Mouse (Mus musculus): ENCODE data around the gene Olfr576. TPM values are rescaled to one million over a fixed set of nuclear protein-coding genes. Genes with fewer than 3 reads are reported as not detected.

Olfr576 gene
- total RNA-seq (2014; fragmentation: Nextera tagmentation), result not detected in 2 replicates
- not detected in 2 replicates for total RNA-seq (2017)

DNA sequence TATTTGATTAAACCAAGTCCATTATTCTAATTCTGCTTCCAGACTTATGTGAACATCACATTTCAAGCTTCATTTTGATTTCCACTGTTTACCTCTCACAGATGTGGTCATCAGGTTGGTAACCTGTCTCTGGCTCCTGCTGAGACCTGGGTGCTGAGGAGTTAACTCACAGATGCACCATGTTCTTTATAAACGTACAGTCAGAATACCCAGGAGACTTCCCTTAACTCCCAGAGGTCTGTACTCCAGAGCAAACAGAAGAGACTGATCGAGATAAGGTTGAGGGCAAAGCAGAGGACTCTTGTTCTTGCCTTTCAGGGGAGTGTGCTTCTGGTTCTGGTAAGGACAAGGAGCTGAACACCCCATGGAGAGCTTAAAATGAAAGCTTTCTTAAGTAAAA is at the start of gene Olfr576:
Gene Olfr576 (plus strand): TSS at position 301 of the 400 bp plus-strand sequence.
- no peak for ATAC-seq (replicated peaks; ENCODE audit: low FRiP score, low TSS enrichment, poor library complexity, severe bottlenecking)

DNA sequence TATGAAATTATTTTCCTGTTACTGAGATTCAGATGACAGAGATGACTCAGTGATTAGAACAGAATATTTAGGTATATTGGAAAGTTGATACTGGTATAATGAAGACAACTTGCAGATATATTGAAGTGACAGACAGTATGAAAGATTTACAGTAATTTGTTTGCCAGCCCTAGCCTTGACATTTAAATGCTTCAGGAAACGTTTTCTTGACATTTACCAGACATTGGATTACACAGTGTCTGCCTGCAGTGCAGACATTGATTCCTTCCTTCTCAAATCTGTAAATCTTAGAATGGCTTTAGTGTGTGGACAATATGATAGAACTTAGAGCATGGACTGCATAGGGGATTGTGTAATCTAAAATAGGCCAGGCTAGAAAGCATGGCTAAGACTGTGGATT is 47.2 kb upstream of the Olfr576 start:
- ATAC-seq (replicated peaks; ENCODE audit: low FRiP score, low TSS enrichment, poor library complexity, severe bottlenecking), result no peak

DNA sequence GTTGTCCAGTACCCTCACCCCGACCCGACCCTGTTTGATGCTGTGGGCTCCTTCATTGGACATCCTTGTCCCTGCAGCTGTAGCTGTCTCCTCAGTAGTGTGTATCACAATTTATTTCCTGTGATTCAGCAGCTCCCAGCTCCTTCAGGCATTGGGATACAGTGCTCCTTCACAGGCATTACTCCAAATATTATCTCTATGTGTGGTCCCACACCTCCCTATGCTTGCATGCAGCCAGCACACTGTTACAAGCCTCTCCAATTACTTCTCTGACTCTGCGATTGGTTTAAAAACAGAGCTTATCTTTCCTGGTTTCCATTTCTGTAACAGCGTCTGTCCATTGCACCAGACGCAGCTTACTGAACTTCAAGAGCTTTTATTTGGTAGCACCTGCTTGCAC is 46.1 kb upstream of the Olfr576 start:
- no peak for ATAC-seq (replicated peaks; ENCODE audit: low FRiP score, low TSS enrichment, poor library complexity, severe bottlenecking)

DNA sequence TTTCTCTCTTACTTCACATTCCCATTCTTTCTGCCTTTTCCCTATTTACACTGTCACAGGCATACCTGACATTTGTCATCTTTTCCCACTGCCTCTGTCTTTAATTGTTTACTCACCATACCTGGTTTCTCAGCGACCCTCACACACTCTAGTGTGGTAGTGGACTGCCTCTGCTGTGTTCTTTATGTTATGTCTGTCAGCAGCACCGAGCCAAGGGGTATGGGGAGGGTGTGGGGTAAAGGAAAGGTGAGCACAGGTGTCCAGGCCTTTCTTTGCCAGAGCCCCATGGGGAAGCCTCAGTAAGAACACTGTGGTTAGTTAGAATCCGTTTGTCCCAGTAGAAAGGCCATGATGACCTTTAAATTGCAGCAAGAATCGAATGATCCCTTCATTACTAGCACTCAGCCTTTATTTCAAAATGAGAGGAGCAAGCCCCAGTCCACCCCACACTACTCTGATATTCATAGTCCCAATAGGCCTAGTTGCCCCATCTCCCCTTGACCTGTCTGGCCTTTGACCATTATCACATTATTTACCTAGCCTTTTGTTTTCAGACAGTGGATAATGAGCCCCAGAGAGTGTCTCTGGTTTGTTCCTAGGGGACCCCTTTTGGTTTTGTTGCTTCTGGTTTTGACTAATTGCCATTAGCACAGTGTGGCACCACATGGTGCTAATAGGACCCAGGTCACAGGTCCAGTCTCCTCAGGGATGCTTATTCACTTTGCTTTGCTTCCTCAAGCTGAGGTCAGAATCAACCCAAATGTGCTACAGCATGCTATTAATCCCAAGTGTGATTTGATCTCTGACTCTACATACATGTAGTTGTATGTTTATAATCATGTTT is 45.2 kb upstream of the Olfr576 start, which contains the start of gene Olfr571:
Gene Olfr571 (minus strand): TSS at position 505 of the 844 bp plus-strand sequence.
- no peak for ATAC-seq (replicated peaks; ENCODE audit: low FRiP score, low TSS enrichment, poor library complexity, severe bottlenecking)

DNA sequence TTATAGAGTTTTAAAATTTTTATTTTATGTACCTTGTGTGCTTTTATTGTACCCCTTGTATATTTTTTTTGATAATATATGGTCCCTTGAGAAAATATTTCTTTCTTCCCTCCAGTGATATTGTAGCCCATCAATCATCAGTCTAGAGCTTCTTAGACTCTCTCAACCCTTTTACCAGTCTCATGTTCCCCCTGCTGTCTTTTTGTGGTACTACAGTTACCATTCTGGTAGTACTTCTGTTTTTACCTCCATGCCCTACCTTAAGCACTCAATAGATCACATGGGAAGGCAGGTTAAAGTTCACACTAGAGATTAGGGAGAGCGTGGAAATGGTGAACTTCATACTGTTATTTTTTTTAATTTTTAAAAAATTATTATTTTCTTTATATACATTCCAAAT is 42.8 kb upstream of the Olfr576 start:
- ATAC-seq (replicated peaks; ENCODE audit: low FRiP score, low TSS enrichment, poor library complexity, severe bottlenecking), result peak; percentile 91

DNA sequence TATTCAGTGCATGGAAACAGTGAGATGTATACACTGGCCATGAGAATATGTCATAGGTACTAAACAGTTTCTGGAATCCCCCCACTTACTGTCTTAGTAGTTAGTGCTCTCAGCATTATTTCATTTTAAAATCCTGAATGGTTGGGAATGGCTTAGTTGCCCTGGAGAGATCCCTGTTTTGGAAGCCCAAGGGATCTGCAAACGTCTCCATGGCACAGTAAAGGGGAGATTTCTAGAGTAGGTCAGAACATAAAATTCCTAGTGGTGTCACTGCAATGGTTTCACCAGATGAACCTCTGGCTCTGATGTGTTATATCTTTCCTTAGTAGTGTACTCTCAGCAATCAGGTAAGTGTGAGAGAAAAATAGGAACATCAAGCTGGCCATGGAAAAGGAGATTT is 38.4 kb upstream of the Olfr576 start, which contains the start of gene Olfr572:
Gene Olfr572 (plus strand): TSS at position 301 of the 400 bp plus-strand sequence.
- ATAC-seq (replicated peaks; ENCODE audit: low FRiP score, low TSS enrichment, poor library complexity, severe bottlenecking), result no peak

DNA sequence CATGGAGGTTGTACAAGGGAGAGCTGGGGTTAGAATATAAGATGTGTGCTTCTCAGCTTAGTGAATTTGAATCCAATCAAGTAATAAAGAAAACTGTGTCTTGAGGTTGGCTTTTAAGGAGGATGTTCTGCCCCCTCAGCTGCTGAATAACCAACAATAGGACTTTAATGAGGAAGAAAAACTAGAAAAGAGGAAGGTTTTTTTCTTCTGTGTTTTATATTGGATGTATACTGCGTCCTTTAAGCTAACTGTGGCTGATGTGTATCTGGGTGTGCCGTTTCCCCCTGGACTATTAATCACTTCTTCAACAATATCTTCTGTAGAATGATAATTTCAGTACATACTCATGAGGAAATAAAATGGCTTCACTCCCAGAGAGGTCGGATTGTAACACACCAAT is 35.4 kb upstream of the Olfr576 start:
- ATAC-seq (replicated peaks; ENCODE audit: low FRiP score, low TSS enrichment, poor library complexity, severe bottlenecking), result no peak

DNA sequence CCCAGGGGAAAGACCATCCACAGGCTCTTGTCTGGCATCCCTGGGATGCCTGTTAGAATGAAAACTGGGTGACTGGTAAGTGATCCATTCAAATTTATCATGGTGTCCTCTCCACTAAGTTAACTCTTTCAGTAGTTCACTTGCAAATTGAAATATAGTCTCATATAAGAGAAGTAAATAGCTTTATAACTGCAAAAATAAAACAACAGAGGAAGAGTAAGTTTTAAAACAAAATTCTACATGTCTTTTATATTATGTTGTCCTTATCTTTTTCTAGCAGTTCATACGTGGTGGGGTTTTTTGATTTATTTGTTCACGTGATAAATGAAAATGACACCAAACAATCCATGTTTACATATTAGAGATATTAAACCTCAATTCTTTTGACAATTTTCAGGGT is 20.0 kb upstream of the Olfr576 start, which contains the start of gene Olfr573-ps1:
Gene Olfr573-ps1 (minus strand): TSS at position 101 of the 400 bp plus-strand sequence.
- no peak for ATAC-seq (replicated peaks; ENCODE audit: low FRiP score, low TSS enrichment, poor library complexity, severe bottlenecking)

DNA sequence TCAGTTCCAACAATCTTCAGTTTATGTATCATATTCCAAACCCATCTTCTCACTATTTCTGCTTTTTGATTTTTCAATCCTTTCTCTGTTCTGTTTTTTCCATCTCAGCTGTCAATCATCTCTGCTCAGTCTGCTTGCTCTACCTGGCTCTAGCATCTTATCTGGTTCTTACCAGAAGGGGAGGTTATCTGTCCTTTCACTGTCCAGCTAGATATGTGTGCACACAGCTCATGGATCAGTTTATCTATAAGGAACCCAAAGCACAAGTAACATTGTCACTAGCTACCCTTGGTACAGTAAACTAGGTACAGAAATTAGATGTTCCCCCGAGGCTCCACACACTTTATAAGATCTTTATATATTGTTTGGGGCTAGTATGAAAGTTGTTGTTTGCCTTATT is 19.0 kb upstream of the Olfr576 start:
- ATAC-seq (replicated peaks; ENCODE audit: low FRiP score, low TSS enrichment, poor library complexity, severe bottlenecking), result no peak

DNA sequence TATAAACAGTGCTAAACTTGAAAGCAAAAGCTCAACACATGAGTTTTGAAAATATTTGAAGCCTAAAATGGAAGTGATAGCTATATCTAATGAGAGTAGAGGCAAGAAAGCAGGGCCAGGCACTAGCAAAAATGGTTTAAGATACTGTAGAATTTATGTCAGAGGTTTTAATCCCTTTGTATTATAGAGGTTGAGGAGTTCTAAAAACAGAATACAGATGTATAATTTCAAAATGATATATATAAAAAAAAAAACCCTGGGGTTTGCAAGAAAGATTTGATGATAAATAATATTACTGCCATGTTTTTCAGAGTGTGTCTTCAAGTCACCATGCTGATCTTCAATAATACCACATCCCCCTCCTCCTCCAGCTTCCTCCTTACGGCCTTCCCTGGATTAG is 14.3 kb upstream of the Olfr576 start, which contains the start of gene Olfr574:
Gene Olfr574 (plus strand): TSS at position 301 of the 400 bp plus-strand sequence.
- ATAC-seq (replicated peaks; ENCODE audit: low FRiP score, low TSS enrichment, poor library complexity, severe bottlenecking), result no peak

DNA sequence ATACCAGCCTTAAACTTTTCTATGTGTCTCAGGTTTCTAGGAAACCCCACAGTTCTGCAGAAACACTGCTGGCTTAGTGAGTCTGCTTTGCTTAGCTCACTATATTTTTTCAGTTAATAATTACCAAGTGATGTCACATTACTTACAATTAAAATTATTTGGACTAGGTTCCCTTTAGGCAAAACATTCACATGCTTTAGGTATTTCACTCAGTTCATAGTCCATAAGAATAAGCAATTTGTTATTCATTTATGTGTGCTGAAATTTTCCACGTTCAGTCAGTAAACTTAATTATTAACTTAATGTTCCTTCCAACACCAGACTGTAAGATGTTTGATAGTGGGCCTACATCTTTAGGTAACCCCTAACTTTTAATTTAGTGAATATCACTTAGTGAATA is 11.7 kb upstream of the Olfr576 start:
- no peak for ATAC-seq (replicated peaks; ENCODE audit: low FRiP score, low TSS enrichment, poor library complexity, severe bottlenecking)

DNA sequence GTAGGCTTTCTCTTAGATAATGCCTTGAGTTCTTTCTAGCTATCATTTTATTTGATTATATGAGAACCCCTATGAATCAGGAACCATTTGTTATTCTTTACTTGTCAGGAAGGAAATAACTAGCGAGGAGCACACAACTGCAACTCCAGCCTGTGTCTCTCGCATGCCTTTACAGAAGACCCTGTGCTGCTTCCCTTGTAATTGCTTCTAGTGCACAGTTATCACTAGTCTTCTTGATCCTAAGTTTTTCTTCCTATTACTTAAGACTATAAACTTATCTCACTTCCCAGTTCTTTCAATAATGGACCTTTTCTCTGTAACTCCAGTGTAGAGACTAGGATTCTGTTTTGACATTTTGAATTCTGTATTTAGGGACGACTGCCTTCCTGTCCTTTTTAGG is 4.3 kb upstream of the Olfr576 start:
- no peak for ATAC-seq (replicated peaks; ENCODE audit: low FRiP score, low TSS enrichment, poor library complexity, severe bottlenecking)

DNA sequence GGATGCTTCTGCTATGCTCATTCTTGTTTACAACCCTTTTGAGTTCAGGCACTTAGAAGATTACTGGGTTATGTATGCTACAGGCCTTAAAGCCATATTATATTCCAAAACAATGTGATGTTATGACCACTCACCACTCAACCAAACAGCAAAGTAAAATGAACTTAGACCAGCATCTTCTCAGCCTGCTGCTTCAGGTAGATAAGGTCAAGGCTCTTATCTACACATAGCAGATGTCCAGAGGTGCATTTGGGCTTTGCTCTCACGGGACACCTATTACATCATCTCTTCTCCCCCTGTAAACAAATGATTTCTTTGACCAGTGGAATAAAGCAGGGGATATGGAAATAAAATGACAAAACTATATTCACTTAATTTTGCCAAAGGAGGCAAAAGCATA is 3.9 kb upstream of the Olfr576 start, which contains the start of gene Olfr575:
Gene Olfr575 (minus strand): TSS at position 183 of the 400 bp plus-strand sequence.
- no peak for ATAC-seq (replicated peaks; ENCODE audit: low FRiP score, low TSS enrichment, poor library complexity, severe bottlenecking)

DNA sequence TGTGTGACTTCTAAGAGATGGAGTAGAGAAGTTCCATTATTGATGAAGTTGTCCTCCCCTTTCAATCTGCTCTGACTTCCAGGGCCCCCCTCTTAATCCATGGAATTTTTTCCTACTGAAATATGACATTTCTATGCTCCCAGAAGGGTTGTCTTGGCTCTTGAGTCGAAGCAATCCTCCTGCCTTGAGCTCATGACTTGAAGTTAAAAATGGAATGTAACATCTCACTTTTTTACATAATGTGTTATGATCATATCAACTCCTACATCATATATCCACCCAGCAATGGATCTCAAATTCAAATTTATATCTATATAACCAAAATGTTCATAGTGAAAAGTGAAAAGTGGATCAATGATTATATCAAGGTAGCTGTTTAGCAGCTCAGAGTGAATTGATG is 11.9 kb downstream of the Olfr576 start:
- ATAC-seq (replicated peaks; ENCODE audit: low FRiP score, low TSS enrichment, poor library complexity, severe bottlenecking), result no peak

DNA sequence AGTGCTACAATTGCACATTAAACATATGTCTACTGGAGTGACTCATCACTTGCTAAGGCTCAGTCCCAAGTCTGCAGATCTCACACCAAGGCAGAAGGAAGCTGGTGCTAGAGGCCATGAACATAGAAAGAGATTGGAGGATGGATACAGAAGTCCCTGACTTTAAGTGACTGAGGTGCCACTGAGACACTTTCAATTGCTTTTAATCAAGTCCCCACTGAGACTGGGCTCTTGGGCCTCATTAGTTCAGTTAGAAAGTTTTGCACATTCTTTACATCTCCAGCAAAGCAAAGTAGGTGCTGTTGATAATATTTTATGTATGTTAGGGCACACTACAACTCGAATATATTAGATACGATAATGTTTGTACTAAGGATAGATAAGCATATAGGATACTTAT is 13.4 kb downstream of the Olfr576 start, which contains the start of gene Olfr577:
Gene Olfr577 (minus strand): TSS at position 101 of the 400 bp plus-strand sequence.
- no peak for ATAC-seq (replicated peaks; ENCODE audit: low FRiP score, low TSS enrichment, poor library complexity, severe bottlenecking)

DNA sequence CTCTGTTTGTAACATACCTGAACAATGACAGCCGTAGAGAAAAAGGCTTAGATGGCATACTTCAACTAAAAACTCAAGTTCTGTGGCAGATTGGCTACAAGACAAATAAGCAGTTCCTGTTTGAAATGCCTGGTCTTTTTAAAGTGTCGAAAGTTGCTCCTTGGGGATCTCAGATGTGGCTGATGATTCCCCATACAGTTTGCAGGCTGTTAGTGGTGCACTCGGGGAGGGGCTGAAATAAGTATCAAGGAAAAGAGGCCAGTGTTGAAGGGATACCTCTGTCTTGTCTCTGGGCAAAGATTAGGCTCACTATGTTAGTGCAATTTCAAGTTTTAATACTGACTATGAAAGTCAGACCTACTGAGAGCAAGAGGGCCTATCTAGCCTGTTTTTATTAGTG is 26.8 kb downstream of the Olfr576 start, which contains the start of gene Olfr578:
Gene Olfr578 (minus strand): TSS at position 101 of the 400 bp plus-strand sequence.
- ATAC-seq (replicated peaks; ENCODE audit: low FRiP score, low TSS enrichment, poor library complexity, severe bottlenecking), result no peak

Other genes starting within 250 kb of the Olfr576 start
- gene Olfr33, start 243.6 kb upstream of the Olfr576 start, total RNA-seq (2014; fragmentation: Nextera tagmentation), result not detected in 2 replicates
- not detected in 2 replicates for gene Olfr33, start 243.6 kb upstream of the Olfr576 start, total RNA-seq (2017)
- not detected in 2 replicates for gene Olfr559, start 235.2 kb upstream of the Olfr576 start, total RNA-seq (2014; fragmentation: Nextera tagmentation)
- not detected in 2 replicates for gene Olfr559, start 235.2 kb upstream of the Olfr576 start, total RNA-seq (2017)
- not detected in 2 replicates for gene Olfr560, start 203.3 kb upstream of the Olfr576 start, total RNA-seq (2014; fragmentation: Nextera tagmentation)
- gene Olfr560, start 203.3 kb upstream of the Olfr576 start, total RNA-seq (2017), result not detected in 2 replicates
- not detected in 2 replicates for gene Olfr78, start 203.2 kb upstream of the Olfr576 start, total RNA-seq (2014; fragmentation: Nextera tagmentation)
- not detected in 2 replicates for gene Olfr78, start 203.2 kb upstream of the Olfr576 start, total RNA-seq (2017)
- not detected in 2 replicates for gene Olfr561, start 191.4 kb upstream of the Olfr576 start, total RNA-seq (2014; fragmentation: Nextera tagmentation)
- not detected in 2 replicates for gene Olfr561, start 191.4 kb upstream of the Olfr576 start, total RNA-seq (2017)
- gene Olfr564, start 159.2 kb upstream of the Olfr576 start, total RNA-seq (2014; fragmentation: Nextera tagmentation), result not detected in 2 replicates
- gene Olfr564, start 159.2 kb upstream of the Olfr576 start, total RNA-seq (2017), result not detected in 2 replicates
- gene Olfr566, start 103.9 kb upstream of the Olfr576 start, total RNA-seq (2014; fragmentation: Nextera tagmentation), result not detected in 2 replicates
- not detected in 2 replicates for gene Olfr566, start 103.9 kb upstream of the Olfr576 start, total RNA-seq (2017)
- not detected in 2 replicates for gene Olfr568, start 85.5 kb upstream of the Olfr576 start, total RNA-seq (2014; fragmentation: Nextera tagmentation)
- not detected in 2 replicates for gene Olfr568, start 85.5 kb upstream of the Olfr576 start, total RNA-seq (2017)
- not detected in 2 replicates for gene Olfr569, start 71.8 kb upstream of the Olfr576 start, total RNA-seq (2014; fragmentation: Nextera tagmentation)
- not detected in 2 replicates for gene Olfr569, start 71.8 kb upstream of the Olfr576 start, total RNA-seq (2017)
- not detected in 2 replicates for gene Olfr570, start 68.1 kb upstream of the Olfr576 start, total RNA-seq (2014; fragmentation: Nextera tagmentation)
- gene Olfr570, start 68.1 kb upstream of the Olfr576 start, total RNA-seq (2017), result not detected in 2 replicates
- not detected in 2 replicates for gene Olfr571, start 45.1 kb upstream of the Olfr576 start, total RNA-seq (2014; fragmentation: Nextera tagmentation)
- gene Olfr571, start 45.1 kb upstream of the Olfr576 start, total RNA-seq (2017), result not detected in 2 replicates
- gene Olfr572, start 38.3 kb upstream of the Olfr576 start, total RNA-seq (2014; fragmentation: Nextera tagmentation), result not detected in 2 replicates
- gene Olfr572, start 38.3 kb upstream of the Olfr576 start, total RNA-seq (2017), result not detected in 2 replicates
- not detected in 2 replicates for gene Olfr573-ps1, start 20.1 kb upstream of the Olfr576 start, total RNA-seq (2014; fragmentation: Nextera tagmentation)
- not detected in 2 replicates for gene Olfr573-ps1, start 20.1 kb upstream of the Olfr576 start, total RNA-seq (2017)
- not detected in 2 replicates for gene Olfr574, start 14.2 kb upstream of the Olfr576 start, total RNA-seq (2014; fragmentation: Nextera tagmentation)
- not detected in 2 replicates for gene Olfr574, start 14.2 kb upstream of the Olfr576 start, total RNA-seq (2017)
- not detected in 2 replicates for gene Olfr575, start 3.9 kb upstream of the Olfr576 start, total RNA-seq (2014; fragmentation: Nextera tagmentation)
- not detected in 2 replicates for gene Olfr575, start 3.9 kb upstream of the Olfr576 start, total RNA-seq (2017)
- gene Olfr577, start 13.3 kb downstream of the Olfr576 start, total RNA-seq (2014; fragmentation: Nextera tagmentation), result not detected in 2 replicates
- not detected in 2 replicates for gene Olfr577, start 13.3 kb downstream of the Olfr576 start, total RNA-seq (2017)
- gene Olfr578, start 26.7 kb downstream of the Olfr576 start, total RNA-seq (2014; fragmentation: Nextera tagmentation), result not detected in 2 replicates
- gene Olfr578, start 26.7 kb downstream of the Olfr576 start, total RNA-seq (2017), result not detected in 2 replicates
- gene Olfr582, start 75.4 kb downstream of the Olfr576 start, total RNA-seq (2014; fragmentation: Nextera tagmentation), result not detected in 2 replicates
- not detected in 2 replicates for gene Olfr582, start 75.4 kb downstream of the Olfr576 start, total RNA-seq (2017)
- gene Olfr583, start 88.6 kb downstream of the Olfr576 start, total RNA-seq (2014; fragmentation: Nextera tagmentation), result not detected in 2 replicates
- gene Olfr583, start 88.6 kb downstream of the Olfr576 start, total RNA-seq (2017), result not detected in 2 replicates
- gene Olfr584, start 119.2 kb downstream of the Olfr576 start, total RNA-seq (2014; fragmentation: Nextera tagmentation), result not detected in 2 replicates
- gene Olfr584, start 119.2 kb downstream of the Olfr576 start, total RNA-seq (2017), result not detected in 2 replicates
- not detected in 2 replicates for gene Olfr585, start 135.1 kb downstream of the Olfr576 start, total RNA-seq (2014; fragmentation: Nextera tagmentation)
- gene Olfr585, start 135.1 kb downstream of the Olfr576 start, total RNA-seq (2017), result not detected in 2 replicates
- gene Olfr586, start 163.0 kb downstream of the Olfr576 start, total RNA-seq (2014; fragmentation: Nextera tagmentation), result not detected in 2 replicates
- not detected in 2 replicates for gene Olfr586, start 163.0 kb downstream of the Olfr576 start, total RNA-seq (2017)
- gene Olfr588-ps1, start 178.2 kb downstream of the Olfr576 start, total RNA-seq (2014; fragmentation: Nextera tagmentation), result not detected in 2 replicates
- gene Olfr588-ps1, start 178.2 kb downstream of the Olfr576 start, total RNA-seq (2017), result not detected in 2 replicates
- gene Olfr589, start 193.7 kb downstream of the Olfr576 start, total RNA-seq (2014; fragmentation: Nextera tagmentation), result not detected in 2 replicates
- not detected in 2 replicates for gene Olfr589, start 193.7 kb downstream of the Olfr576 start, total RNA-seq (2017)
- not detected in 2 replicates for gene Olfr591, start 215.7 kb downstream of the Olfr576 start, total RNA-seq (2014; fragmentation: Nextera tagmentation)
- not detected in 2 replicates for gene Olfr591, start 215.7 kb downstream of the Olfr576 start, total RNA-seq (2017)
- gene Olfr592, start 222.1 kb downstream of the Olfr576 start, total RNA-seq (2014; fragmentation: Nextera tagmentation), result not detected in 2 replicates
- not detected in 2 replicates for gene Olfr592, start 222.1 kb downstream of the Olfr576 start, total RNA-seq (2017)
- gene Olfr593, start 249.2 kb downstream of the Olfr576 start, total RNA-seq (2014; fragmentation: Nextera tagmentation), result not detected in 2 replicates
- gene Olfr593, start 249.2 kb downstream of the Olfr576 start, total RNA-seq (2017), result not detected in 2 replicates

Data from megakaryocyte-erythroid progenitor cell, adult 5-6 weeks (primary cell).